Mouse (Mus musculus) granulocyte monocyte progenitor cell, adult 5-6 weeks (primary cell): ENCODE measurements at regions not wholly inside any gene's neighbourhood (a gene's known extent, or its start where the extent isn't known, plus 50 kb on each side); places are given as distances from the start of the nearest gene placed in this dataset.

Source experiments
- ATAC-seq: replicated peaks from 2 replicates; pipeline ENCODE4 v1.8.0; 2016; ENCODE audit warnings: mild to moderate bottlenecking, moderate TSS enrichment, inconsistent platforms; ENCODE audit not compliant: poor library complexity, severe bottlenecking

GRCm38 (mm10) chr13:91368664-91369063 lies 91.4 kb upstream of the Ssbp2 start:
- ATAC-seq: no peak

DNA sequence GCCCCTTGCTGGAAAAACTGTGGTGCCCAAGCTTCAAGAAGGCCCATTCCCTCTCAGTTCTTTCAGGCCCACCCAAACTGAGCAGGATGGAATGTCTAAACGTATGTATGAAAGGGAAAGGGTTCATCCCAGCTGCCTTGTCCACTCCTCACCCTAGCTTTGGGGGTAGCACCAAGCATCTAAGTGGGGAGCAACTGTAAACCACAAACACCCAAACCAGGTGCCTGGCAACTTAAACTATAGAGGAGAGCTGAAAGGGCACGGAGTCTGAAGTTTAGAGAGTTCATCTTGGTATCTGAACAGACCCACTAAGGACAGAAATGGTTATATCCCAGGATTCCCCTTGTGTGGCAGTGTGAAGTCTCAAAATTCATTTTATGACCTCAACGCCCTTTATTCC lies 90.1 kb upstream of the Ssbp2 start:
- no peak for ATAC-seq

GRCm38 (mm10) chr13:91370441-91370840 lies 89.6 kb upstream of the Ssbp2 start:
- ATAC-seq: peak; percentile 45

DNA sequence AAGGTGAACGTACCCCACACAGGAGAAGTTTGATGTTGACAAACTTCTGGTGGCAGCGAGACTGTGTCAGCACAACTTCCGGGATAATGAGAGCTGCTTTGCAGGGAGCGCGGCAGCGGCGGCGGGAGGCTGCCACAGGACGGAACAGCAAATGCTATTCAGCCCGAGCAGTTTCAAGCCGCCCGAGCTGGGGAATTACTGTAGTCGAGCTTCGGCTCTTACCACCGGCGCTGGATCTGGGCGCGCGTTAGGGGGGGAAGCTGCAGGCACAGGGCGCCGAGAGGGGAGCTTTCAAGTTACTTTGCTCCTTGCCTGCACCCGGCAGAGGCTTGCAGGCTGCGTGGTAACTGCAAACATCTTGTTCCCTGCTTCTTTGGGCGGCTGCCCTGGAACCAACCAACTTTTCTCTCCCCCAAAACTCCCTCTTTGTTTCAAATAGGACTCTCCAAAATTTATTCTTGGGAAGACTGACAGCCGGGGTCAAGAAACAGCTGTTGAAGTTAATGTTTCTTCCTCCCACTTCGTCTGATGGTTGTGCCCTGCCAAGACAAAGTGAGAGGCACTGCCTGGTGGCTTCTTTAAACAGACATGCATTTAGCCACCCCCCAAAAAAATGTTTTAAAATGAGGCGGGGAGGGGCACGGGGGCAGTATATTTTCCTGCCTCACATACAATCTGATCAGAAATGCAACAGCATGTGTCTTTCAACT lies 89.0 kb upstream of the Ssbp2 start:
- peak; percentile 86 for ATAC-seq

GRCm38 (mm10) chr13:91371596-91371987 lies 88.5 kb upstream of the Ssbp2 start:
- ATAC-seq: peak; percentile 30

- ATAC-seq: peak; percentile 52
Measured at GRCm38 (mm10) chr13:91372130-91372875, 87.8 kb upstream of the Ssbp2 start.

DNA sequence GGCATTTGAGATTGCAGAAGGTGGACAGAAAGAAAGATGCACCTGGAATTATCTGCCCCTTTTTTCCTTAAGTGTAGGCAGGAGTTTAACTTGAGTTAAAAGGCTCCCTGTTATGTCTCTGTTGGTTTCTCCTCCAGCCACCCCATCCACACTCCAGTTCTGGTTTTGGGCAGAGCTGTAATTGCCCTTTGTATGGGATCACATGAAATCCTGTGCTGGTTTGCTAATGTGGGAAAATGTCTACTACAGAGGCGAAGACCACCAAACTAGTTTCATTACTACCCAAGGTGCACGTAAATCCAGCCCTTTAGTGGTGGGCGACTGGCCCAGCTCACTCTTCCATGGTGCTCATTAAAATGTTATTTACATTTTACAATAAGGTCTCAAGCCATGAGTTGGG lies 85.9 kb upstream of the Ssbp2 start:
- no peak for ATAC-seq

DNA sequence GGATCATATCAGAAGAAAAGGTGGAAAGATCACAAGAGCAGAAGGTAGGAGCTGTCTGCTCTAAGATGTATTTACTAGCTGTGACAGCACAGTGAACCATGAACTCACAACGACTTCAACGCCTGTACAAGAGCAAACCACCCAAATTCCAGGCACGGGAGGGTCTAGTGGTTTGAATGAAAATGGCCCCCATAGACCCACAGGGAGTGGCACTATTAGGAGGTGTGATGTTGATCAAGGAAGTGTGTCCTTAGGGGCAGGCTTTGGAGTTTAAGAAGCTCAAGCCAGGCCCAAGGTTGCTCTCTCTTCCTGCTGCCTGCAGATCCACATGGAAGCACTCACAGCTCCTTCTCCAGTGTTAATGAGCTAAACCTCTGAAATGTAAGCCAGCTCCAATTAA lies 83.5 kb upstream of the Ssbp2 start:
- no peak for ATAC-seq

- ATAC-seq: no peak
Measured at GRCm38 (mm10) chr13:91377428-91377827, 82.7 kb upstream of the Ssbp2 start.

DNA sequence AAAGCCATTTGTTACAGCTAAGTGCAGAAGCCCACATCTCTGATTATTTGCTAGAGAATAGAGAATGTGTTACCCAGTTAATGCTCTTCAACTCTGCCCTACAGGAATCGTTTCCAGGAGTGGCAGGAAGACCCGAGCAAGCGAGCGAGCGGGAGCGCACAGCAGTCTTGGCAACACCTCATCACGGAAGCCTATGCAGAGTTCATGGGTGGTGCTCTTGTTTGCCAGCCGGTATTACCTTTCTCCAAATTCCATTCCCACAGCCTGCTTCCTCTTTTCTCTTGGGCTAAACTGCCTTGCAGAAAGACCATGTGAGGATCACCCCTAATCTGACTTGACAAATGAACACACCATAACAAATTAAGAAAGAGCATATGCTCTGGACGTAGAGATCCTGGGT lies 82.1 kb upstream of the Ssbp2 start:
- peak; percentile 33 for ATAC-seq

DNA sequence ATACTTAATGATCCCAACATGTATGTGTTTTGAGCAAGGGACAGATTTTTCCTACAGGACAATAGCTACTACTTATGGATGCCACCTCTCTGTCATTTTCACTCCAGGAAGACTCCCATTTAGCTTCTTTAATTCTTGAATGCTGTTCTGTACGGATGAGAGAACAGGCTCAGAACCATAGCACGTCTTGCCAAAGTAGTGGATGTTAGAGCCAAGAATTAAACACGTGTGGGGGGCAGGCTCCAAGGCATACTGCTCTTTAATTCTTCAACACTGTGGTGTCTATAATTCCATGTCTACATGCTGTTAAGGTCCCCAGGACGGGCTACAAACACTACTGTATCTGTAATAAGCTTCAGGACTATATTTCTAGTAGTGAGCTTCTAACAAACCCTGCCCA lies 74.7 kb upstream of the Ssbp2 start:
- ATAC-seq: no peak

DNA sequence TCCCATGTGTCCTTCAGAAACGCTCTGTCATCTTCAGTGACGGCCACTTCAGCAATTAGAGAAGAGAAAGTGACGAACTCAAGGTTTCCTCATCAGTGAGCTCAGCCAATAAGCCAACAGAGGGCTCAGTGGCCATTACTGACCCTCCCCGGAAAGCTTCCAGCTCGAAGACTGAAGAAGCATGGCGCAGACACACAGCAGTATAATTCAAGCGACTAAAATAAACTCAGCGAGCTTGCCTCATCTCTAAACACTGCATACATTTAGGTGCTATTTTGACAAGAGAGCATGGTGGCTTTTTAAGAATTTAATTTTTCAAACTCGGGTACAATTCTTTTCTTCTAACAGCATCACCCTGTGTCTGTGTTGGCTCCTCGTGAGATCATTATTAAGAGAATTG lies 72.2 kb upstream of the Ssbp2 start:
- peak; percentile 87 for ATAC-seq

DNA sequence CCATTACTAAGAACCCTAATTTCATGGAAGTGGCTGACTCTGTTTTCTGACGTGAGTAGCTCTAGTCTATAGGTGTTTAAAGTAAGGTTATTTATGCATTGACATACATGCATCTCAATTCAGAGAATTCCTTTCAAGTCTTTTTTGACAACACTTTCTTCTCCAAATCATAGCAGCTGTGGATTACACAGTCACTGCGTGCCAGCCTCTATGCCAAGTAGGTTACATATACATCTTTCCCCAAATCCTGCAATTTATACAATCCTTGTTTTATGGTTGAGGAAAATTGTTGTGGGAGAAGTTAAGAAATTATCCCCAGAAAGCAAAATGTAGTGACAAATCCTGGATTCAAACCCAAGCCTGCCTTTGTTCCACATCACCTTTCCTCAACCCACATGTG lies 56.5 kb upstream of the Ssbp2 start:
- no peak for ATAC-seq

- ATAC-seq: no peak
Measured at GRCm38 (mm10) chr13:91405027-91405426, 55.1 kb upstream of the Ssbp2 start.

- no peak for ATAC-seq
Measured at GRCm38 (mm10) chr13:91410116-91410515, 50.0 kb upstream of the Ssbp2 start.
